Mouse (Mus musculus) intestine, embryonic 15.5 days (tissue): ENCODE data around the gene Lce1a1. TPM values are rescaled to one million over a fixed set of nuclear protein-coding genes. Genes with fewer than 3 reads are reported as not detected.

Source experiments
- ATAC-seq: fragments of 200-750 bp; cut with Nextera tagmentation; 2 replicates; pipeline ENCODE4 v1.8.0; 2017; ENCODE audit warnings: moderate TSS enrichment, moderate library complexity
- H3K27ac ChIP-seq: fragments of 300-500 bp; sonication (generic); 2 replicates; pipeline ENCODE4 v1.5.1; 2015; ENCODE audit warnings: mild to moderate bottlenecking, inconsistent platforms
- H3K27me3 ChIP-seq: fragments of 300-500 bp; sonication (generic); replicated peaks from 2 replicates; pipeline ENCODE4 v1.6.1; 2015; ENCODE audit warnings: inconsistent platforms
- H3K36me3 ChIP-seq: fragments of 300-500 bp; sonication (generic); 2 replicates; pipeline ENCODE4 v1.6.1; 2015; ENCODE audit warnings: inconsistent platforms
- H3K4me1 ChIP-seq: fragments of 300-500 bp; sonication (generic); replicated peaks from 2 replicates; pipeline ENCODE4 v1.6.1; 2015; ENCODE audit warnings: inconsistent platforms
- H3K4me2 ChIP-seq: fragments of 300-500 bp; sonication (generic); replicated peaks from 2 replicates; pipeline ENCODE4 v1.6.1; 2015; ENCODE audit warnings: mild to moderate bottlenecking, inconsistent platforms
- H3K4me3 ChIP-seq: fragments of 300-500 bp; sonication (generic); replicated peaks from 2 replicates; pipeline ENCODE4 v1.5.1; 2015; ENCODE audit warnings: inconsistent platforms
- H3K9ac ChIP-seq: fragments of 300-500 bp; sonication (generic); 2 replicates; pipeline ENCODE4 v1.6.1; 2015; ENCODE audit warnings: inconsistent platforms
- H3K9me3 ChIP-seq: fragments of 300-500 bp; sonication (generic); 2 replicates; pipeline ENCODE4 v1.6.1; 2016; ENCODE audit warnings: inconsistent platforms
- WGBS: fragments of 180-500 bp; shearing (Covaris S2); methylation state at CpG from one replicate; pipeline ENCODE4 v1.1.7; 2015; 5-methylcytosine and 5-hydroxymethylcytosine counted together
- polyA plus RNA-seq: library from polyadenylated mRNA; unstranded; fragments of >200 nt; fragmentation: Nextera tagmentation; extraction: Ambion mirVana; gene quantifications from 2 replicates; pipeline ENCODE4 v1.2.1, GENCODE M21; 2015

The Lce1a1 gene
- polyA plus RNA-seq, 1 experiment from 2014 or later: not detected

DNA sequence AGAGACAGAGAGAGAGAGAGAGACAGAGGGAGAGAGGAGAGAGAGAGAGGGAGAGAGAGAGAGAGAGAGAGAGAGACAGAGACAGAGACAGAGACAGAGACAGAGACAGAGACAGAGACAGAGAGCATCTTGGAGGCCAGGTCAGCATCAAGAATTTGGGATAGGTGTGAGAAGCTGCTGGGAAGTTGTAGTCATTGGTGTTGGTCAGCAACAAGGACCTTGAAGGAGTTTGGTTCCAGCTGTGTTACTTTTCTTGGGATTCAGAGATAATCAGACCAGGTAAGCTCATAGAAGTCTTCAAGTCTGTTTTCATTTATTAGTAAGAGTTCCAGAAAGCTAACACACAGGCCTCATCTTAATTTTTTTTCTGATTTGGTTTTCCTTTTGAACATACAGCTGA is 40.7 kb downstream of the Lce1a1 start, which contains the start of gene 2210017I01Rik:
Gene 2210017I01Rik (minus strand): TSS at position 101 of the 400 bp plus-strand sequence.
- H3K27ac ChIP-seq: no peak within 1 kb of the TSS
- no peaks in the 10 kb centered on the region for H3K27me3 ChIP-seq
- no peak within 1 kb of the TSS for H3K4me3 ChIP-seq
- no peaks in the 10 kb centered on the region for H3K9me3 ChIP-seq
- H3K36me3 ChIP-seq: no peaks in the 10 kb centered on the region
- H3K9ac ChIP-seq: no peak within 1 kb of the TSS
- no peaks in the 10 kb centered on the region for H3K4me1 ChIP-seq
- no peak within 1 kb of the TSS for H3K4me2 ChIP-seq
- no peak for ATAC-seq

DNA sequence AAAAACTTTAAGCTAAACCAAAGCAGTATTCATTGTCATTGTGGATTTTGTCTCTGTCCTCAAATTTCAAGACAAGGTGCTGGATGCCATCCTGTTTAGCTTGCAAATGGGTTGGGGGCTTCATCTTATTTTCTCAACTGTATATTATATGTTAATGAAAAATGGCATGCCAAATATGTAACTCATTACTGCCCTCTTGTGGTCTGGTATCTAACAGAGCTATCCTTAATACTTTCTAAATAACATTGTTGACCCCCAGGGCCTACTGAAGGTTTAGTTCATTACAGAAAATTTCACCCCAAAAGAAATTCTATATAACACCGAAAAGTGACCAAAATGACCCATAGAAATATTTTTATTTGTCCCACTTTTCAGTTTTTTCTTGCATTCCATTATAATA is 45.9 kb downstream of the Lce1a1 start:
- Histone ChIP-seq H3K4me1 (no peaks in the 10 kb centered on the region), H3K27me3 (no peaks in the 10 kb centered on the region), H3K9me3 (no peaks in the 10 kb centered on the region), H3K9ac (no peak overlapping the region), H3K36me3 (no peaks in the 10 kb centered on the region), H3K27ac (no peak overlapping the region), H3K4me3 (no peak overlapping the region), H3K4me2 (no peak overlapping the region)
- no peak for ATAC-seq
- 38% methylated on average over 1 of the region's 1 CpGs for WGBS

DNA sequence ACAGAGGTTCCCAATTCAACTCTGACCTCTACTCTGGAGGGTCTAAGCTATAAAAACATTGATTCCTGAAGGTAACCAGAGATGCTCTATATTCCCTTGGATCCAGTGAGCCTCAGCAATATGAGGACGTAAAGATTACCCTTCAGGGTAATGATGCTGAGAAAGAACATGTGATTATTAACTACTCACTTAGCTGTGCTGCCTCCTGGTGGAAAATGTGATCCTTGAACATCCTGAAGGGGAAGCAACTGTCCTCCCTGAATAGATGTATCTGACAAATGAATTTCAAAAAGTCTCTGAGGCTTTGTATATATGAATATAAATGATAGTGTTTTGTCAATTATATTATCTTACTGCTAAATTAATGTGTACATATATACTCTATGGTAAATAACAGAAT is 47.7 kb downstream of the Lce1a1 start:
- Histone ChIP-seq H3K9ac (no peak overlapping the region), H3K27me3 (no peaks in the 10 kb centered on the region), H3K4me2 (no peak overlapping the region), H3K4me1 (no peaks in the 10 kb centered on the region), H3K27ac (no peak overlapping the region), H3K36me3 (no peaks in the 10 kb centered on the region), H3K9me3 (no peaks in the 10 kb centered on the region), H3K4me3 (no peak overlapping the region)
- 52% methylated on average over 1 of the region's 1 CpGs for WGBS
- no peak for ATAC-seq

DNA sequence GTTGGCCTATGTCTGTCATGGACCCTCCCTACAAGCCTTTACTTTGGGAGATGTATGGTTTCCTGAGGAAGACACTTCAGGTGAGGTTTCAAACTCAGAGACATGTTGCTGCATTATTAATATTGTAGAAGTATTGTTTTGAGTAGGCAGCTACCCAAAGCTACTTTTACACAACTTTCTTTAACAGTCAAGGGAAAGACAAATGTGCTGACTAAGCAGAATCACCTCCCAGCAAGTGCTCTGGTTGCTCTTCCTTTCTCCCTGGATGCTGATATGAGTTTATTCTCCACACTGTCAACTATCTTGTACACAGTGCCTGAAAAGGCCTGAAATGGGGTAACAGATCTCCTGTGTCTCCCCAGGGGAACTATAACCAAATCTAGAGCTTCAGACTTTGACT is 48.1 kb downstream of the Lce1a1 start:
- H3K9me3 ChIP-seq: no peaks in the 10 kb centered on the region
- H3K4me1 ChIP-seq: no peaks in the 10 kb centered on the region
- no peak overlapping the region for H3K9ac ChIP-seq
- no peak overlapping the region for H3K4me2 ChIP-seq
- H3K27me3 ChIP-seq: no peaks in the 10 kb centered on the region
- H3K27ac ChIP-seq: no peak overlapping the region
- ATAC-seq: no peak
- no peaks in the 10 kb centered on the region for H3K36me3 ChIP-seq
- no peak overlapping the region for H3K4me3 ChIP-seq

DNA sequence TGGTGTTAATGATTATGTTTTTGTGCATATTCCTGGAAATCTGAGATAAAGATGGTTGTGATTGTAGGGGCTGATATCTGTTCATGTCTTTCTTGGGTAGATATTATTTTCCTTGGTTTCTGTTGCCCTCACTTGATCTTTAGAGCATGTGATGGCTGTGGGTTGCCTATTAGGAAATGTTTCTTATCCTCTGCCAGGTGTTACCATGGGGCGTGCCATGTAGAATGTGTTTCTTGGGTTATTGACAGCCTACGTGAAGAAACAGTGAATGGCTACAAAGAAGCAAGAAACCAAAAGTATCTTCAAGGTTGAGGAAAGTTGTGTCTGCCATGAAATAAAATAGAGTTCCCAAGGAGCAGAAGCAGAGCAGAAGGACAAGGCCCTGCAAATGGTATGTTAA is 49.7 kb downstream of the Lce1a1 start:
- H3K27me3 ChIP-seq: no peaks in the 10 kb centered on the region
- H3K27ac ChIP-seq: no peak overlapping the region
- no peaks in the 10 kb centered on the region for H3K9me3 ChIP-seq
- H3K4me3 ChIP-seq: no peak overlapping the region
- ATAC-seq: no peak
- no peaks in the 10 kb centered on the region for H3K4me1 ChIP-seq
- H3K4me2 ChIP-seq: no peak overlapping the region
- WGBS: 93% methylated on average over 2 of the region's 2 CpGs
- H3K9ac ChIP-seq: no peak overlapping the region
- no peaks in the 10 kb centered on the region for H3K36me3 ChIP-seq

Other genes starting within 250 kb of the Lce1a1 start
- gene Sprr2i, start 240.3 kb downstream of the Lce1a1 start, polyA plus RNA-seq: not detected in 2 replicates
- gene Sprr2j-ps, start 230.2 kb downstream of the Lce1a1 start, polyA plus RNA-seq: not detected in 2 replicates
- gene Gm9774, start 218.9 kb downstream of the Lce1a1 start, polyA plus RNA-seq: 7.7 and 9.0 TPM in 2 replicates
- not detected in 2 replicates for gene Sprr2k, start 215.7 kb downstream of the Lce1a1 start, polyA plus RNA-seq
- 0.18 TPM in 1 of 2 replicates, not detected in the other for gene Sprr1b, start 209.5 kb downstream of the Lce1a1 start, polyA plus RNA-seq
- not detected in 2 replicates for gene Sprr3, start 189.6 kb downstream of the Lce1a1 start, polyA plus RNA-seq
- 1.1 and 1.2 TPM in 2 replicates for gene Sprr1a, start 162.4 kb downstream of the Lce1a1 start, polyA plus RNA-seq
- gene Sprr4, start 147.8 kb downstream of the Lce1a1 start, polyA plus RNA-seq: not detected in 2 replicates
- gene 2310046K23Rik, start 113.8 kb downstream of the Lce1a1 start, polyA plus RNA-seq: not detected in 2 replicates
- gene Ivl, start 74.6 kb downstream of the Lce1a1 start, polyA plus RNA-seq: 0.09 TPM in 1 of 2 replicates, not detected in the other
- gene Smcp, start 59.3 kb downstream of the Lce1a1 start, polyA plus RNA-seq: 3.4 and 5.3 TPM in 2 replicates
- not detected in 2 replicates for gene 2210017I01Rik, start 40.8 kb downstream of the Lce1a1 start, polyA plus RNA-seq
- gene Lce6a, start 26.6 kb downstream of the Lce1a1 start, polyA plus RNA-seq: not detected in 2 replicates
- gene Lce1b, start 8.6 kb upstream of the Lce1a1 start, polyA plus RNA-seq: not detected in 2 replicates
- not detected in 2 replicates for gene Lce1a2, start 22.0 kb upstream of the Lce1a1 start, polyA plus RNA-seq
- gene Lce1c, start 30.9 kb upstream of the Lce1a1 start, polyA plus RNA-seq: not detected in 2 replicates
- not detected in 2 replicates for gene Lce1d, start 38.9 kb upstream of the Lce1a1 start, polyA plus RNA-seq
- not detected in 2 replicates for gene Lce1e, start 60.8 kb upstream of the Lce1a1 start, polyA plus RNA-seq
- gene Lce1f, start 72.0 kb upstream of the Lce1a1 start, polyA plus RNA-seq: not detected in 2 replicates
- not detected in 2 replicates for gene Gm38119, start 90.8 kb upstream of the Lce1a1 start, polyA plus RNA-seq
- gene Lce1g, start 104.0 kb upstream of the Lce1a1 start, polyA plus RNA-seq: not detected in 2 replicates
- gene Lce1h, start 116.8 kb upstream of the Lce1a1 start, polyA plus RNA-seq: not detected in 2 replicates
- not detected in 2 replicates for gene Lce1i, start 130.6 kb upstream of the Lce1a1 start, polyA plus RNA-seq
- not detected in 2 replicates for gene Lce1j, start 142.2 kb upstream of the Lce1a1 start, polyA plus RNA-seq
- not detected in 2 replicates for gene Lce1k, start 159.6 kb upstream of the Lce1a1 start, polyA plus RNA-seq
- not detected in 2 replicates for gene Kprp, start 178.9 kb upstream of the Lce1a1 start, polyA plus RNA-seq
- gene Lce1l, start 203.0 kb upstream of the Lce1a1 start, polyA plus RNA-seq: not detected in 2 replicates
- not detected in 2 replicates for gene 2310050C09Rik, start 221.9 kb upstream of the Lce1a1 start, polyA plus RNA-seq